Mouse (Mus musculus) heart, adult 2 months (tissue): ENCODE measurements around the gene Hdac9.

Experiments
- CTCF ChIP-seq: fragments of 200-600 bp; IDR thresholded peaks from 2 replicates; pipeline ENCODE4 v1.8.1; 2022; ENCODE audit warnings: antibody characterized with exemption, mild to moderate bottlenecking, moderate library complexity
- EP300 ChIP-seq: fragments of 200-500 bp; IDR thresholded peaks from 2 replicates; pipeline ENCODE4 v1.6.1; 2011; ENCODE audit warnings: low read depth, low read length, control low read depth; ENCODE audit not compliant: insufficient read depth

GRCm38 (mm10) chr12:34618321-34618720 is 298.6 kb downstream of the Hdac9 start:
- TF ChIP-seq EP300 (no peak), CTCF (no peak)
